Mouse (Mus musculus) macrophage (primary cell): ENCODE measurements at regions not wholly inside any gene's neighbourhood (a gene's known extent, or its start where the extent isn't known, plus 50 kb on each side); places are given as distances from the start of the nearest gene placed in this dataset.

ENCODE experiments used
- H3K27ac ChIP-seq: fragments of 350-480 bp; formaldehyde crosslinking; 2 replicates; pipeline ENCODE4 v1.9.0; 2021
- H3K36me3 ChIP-seq: fragments of 350-480 bp; formaldehyde crosslinking; 2 replicates; pipeline ENCODE4 v1.9.0; 2021; ENCODE audit errors: inconsistent target
- H3K4me3 ChIP-seq: fragments of 350-480 bp; formaldehyde crosslinking; 2 replicates; pipeline ENCODE4 v1.9.0; 2021; ENCODE audit errors: inconsistent target
- H3K79me2 ChIP-seq: fragments of 350-480 bp; formaldehyde crosslinking; 2 replicates; pipeline ENCODE4 v1.9.0; 2021; ENCODE audit errors: inconsistent target
- WGBS: methylation state at CpG from one replicate; pipeline ENCODE4 v1.1.7; 2026; ENCODE audit warnings: inconsistent platforms; ENCODE audit not compliant: missing documents; 5-methylcytosine and 5-hydroxymethylcytosine counted together

DNA sequence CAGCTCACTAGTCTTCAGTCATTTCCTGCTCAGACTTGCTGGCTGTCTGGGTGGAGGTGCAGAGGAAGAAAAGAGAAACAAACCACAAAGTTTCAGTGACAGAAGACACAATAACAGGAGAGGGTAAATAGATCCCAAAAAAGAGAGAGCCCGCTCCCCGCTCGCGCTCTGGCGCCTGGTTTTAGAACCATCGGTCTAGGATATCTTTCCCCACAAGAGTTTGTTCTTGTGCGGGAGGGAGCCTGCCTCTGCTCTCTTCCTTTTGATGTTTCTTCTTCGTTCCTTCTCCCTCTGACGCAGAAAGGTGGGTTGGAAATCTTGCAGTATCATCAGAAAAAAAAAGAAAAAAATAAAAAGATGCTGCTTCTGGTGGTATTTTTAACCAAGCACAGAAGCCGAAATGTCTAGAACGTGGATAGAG is 71.3 kb upstream of the Zfp217 start:
- H3K27ac ChIP-seq = peak overlapping the region; percentile 83
- 22% methylated on average over 11 of the region's 11 CpGs for WGBS
- H3K4me3 ChIP-seq = peak overlapping the region; percentile 15
- no peaks in the 10 kb centered on the region for H3K36me3 ChIP-seq
- no peaks in the 10 kb centered on the region for H3K79me2 ChIP-seq

DNA sequence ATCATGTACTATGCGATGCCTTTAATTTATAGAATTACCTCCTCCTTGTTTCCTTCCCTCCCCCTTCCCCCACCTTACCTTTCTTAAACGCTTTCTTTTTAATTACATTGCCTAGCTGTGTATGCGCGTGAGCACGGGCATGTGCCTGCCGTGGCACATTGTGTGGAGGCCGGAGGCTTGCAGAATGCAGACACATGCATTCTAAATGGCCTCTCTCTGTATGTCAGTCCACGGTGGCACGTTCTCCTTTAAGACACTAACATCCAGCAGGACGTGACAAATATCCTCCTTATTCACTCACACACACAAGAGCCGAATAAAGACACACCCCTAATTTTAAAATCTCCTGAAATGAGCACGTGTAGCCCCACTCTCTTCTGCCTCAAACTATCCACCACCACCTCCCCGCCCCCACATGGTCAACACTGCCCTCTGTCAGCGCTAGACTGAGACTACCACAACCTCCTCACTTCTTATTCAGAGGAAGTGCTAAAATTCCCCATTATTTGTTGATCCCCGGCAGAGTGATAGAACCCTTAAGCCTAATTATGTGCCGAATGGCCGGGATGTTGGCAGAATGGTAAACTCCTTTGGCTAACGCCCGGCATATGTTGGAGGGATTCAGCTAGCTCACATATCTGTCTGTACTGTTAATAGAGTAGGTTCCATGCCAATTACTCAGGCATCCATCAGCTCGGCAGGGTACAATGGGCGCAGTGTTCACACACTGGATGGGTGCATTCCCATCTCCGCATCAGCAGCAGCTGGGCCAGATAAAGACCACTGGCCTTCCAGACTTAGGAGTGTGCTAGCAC is 70.5 kb upstream of the Zfp217 start:
- no peaks in the 10 kb centered on the region for H3K79me2 ChIP-seq
- no peaks in the 10 kb centered on the region for H3K36me3 ChIP-seq
- peak overlapping the region; percentile 83 for H3K27ac ChIP-seq
- H3K4me3 ChIP-seq = peak overlapping the region; percentile 15; the same call in 1 of the 2 replicates
- WGBS = 12% methylated on average over 22 of the region's 22 CpGs

- H3K4me3 ChIP-seq = no peak overlapping the region
- no peaks in the 10 kb centered on the region for H3K79me2 ChIP-seq
- no peak overlapping the region for H3K27ac ChIP-seq
- 94% methylated on average over 7 of the region's 7 CpGs for WGBS
- H3K36me3 ChIP-seq = no peaks in the 10 kb centered on the region
Observed at GRCm38 (mm10) chr2:170216311-170216710, 68.4 kb upstream of the Zfp217 start.

- no peak overlapping the region for H3K27ac ChIP-seq
- WGBS = 90% methylated on average over 12 of the region's 12 CpGs
- no peaks in the 10 kb centered on the region for H3K79me2 ChIP-seq
- H3K4me3 ChIP-seq = no peak overlapping the region
- H3K36me3 ChIP-seq = no peaks in the 10 kb centered on the region
Observed at GRCm38 (mm10) chr2:170209121-170209520, 61.2 kb upstream of the Zfp217 start.

- Histone ChIP-seq H3K36me3 (no peaks in the 10 kb centered on the region), H3K27ac (no peak overlapping the region), H3K79me2 (no peaks in the 10 kb centered on the region), H3K4me3 (no peak overlapping the region)
- WGBS = 86% methylated on average over 7 of the region's 7 CpGs
Observed at GRCm38 (mm10) chr2:170207878-170208277, 60.0 kb upstream of the Zfp217 start.

GRCm38 (mm10) chr2:170207395-170207794 is 59.5 kb upstream of the Zfp217 start:
- H3K79me2 ChIP-seq = no peaks in the 10 kb centered on the region
- 98% methylated on average over 5 of the region's 6 CpGs for WGBS
- no peak overlapping the region for H3K27ac ChIP-seq
- no peaks in the 10 kb centered on the region for H3K36me3 ChIP-seq
- no peak overlapping the region for H3K4me3 ChIP-seq

DNA sequence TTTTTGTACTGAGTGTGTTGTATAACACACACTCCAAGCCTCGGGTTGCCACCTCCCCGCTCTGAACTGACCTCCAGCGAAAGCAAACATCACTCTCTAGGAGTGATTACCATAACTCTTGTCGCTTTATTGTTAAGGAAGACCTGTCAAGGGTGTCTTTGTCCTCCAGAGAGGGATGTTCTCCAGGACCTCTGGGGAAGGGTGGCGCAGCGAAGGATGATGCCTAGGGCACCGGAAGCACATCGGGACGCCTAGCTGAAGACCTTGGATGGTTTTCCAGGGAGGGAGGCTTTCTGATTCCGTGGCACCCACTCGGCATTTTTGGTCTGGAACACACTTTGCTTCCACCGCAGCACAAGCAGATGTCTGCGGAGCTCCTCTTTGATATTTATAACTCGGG is 59.0 kb upstream of the Zfp217 start:
- H3K79me2 ChIP-seq = no peaks in the 10 kb centered on the region
- H3K4me3 ChIP-seq = no peak overlapping the region
- no peak overlapping the region for H3K27ac ChIP-seq
- 82% methylated on average over 14 of the region's 14 CpGs for WGBS
- H3K36me3 ChIP-seq = no peaks in the 10 kb centered on the region

- H3K4me3 ChIP-seq = no peak overlapping the region
- H3K27ac ChIP-seq = no peak overlapping the region
Observed at GRCm38 (mm10) chr2:170206442-170206754, 58.5 kb upstream of the Zfp217 start.

DNA sequence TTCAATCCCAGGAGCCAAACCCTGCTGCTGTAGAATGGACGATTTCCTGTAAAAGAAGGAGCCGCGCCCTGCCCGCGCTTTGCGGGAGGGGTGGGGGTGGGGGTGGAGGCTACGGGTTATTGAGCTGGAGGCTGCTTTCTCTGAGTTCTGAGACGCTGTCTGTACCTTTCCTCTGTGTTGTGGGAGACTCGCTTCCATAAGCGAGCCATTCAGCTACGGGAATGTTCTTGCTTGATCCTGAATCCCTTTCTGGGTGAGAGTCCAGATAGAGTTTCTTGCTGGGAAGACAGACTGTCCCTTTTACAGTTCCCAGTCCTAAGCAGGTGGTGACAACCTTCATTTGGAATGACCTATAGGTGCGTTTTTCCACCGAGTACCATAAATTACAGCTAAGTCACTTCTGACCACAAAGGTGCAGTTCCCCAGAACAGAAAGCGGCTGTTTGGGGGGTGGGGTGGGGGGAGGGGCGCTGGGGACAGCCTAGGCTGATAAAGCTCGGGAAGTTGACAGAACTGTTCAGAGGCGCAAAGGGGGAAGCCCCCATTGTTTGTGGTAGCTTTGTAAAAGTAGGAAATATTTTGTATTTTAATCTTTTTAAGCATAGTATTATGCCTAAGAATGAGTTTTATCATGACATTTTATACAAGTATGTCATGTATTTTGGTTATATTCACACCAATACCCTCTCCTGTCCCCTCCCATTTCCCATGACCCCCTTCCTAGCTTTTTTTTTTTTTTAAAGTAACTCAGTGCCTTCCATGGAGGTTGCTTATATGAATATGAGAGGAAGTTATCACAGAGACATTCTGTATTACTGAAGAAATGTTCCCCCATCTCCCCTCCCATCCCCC is 57.9 kb upstream of the Zfp217 start:
- H3K27ac ChIP-seq = peak overlapping the region; percentile 86
- peak overlapping the region; percentile 20 for H3K4me3 ChIP-seq
- WGBS = 3% methylated on average over 17 of the region's 17 CpGs
- no peaks in the 10 kb centered on the region for H3K36me3 ChIP-seq
- H3K79me2 ChIP-seq = no peaks in the 10 kb centered on the region

More at GRCm38 (mm10) chr2:170206442-170206754, 58.5 kb upstream of the Zfp217 start:
- 27% methylated on average over 6 of the region's 6 CpGs for WGBS
- Histone ChIP-seq H3K79me2 (no peaks in the 10 kb centered on the region), H3K36me3 (no peaks in the 10 kb centered on the region)

GRCm38 (mm10) chr2:170204768-170205514 is 57.0 kb upstream of the Zfp217 start:
- 9% methylated on average over 10 of the region's 10 CpGs for whole genome bisulfite sequencing
- Histone ChIP-seq H3K27ac (peak overlapping the region; percentile 86), H3K79me2 (no peaks in the 10 kb centered on the region), H3K4me3 (peak overlapping the region; percentile 20; the same call in 1 of the 2 replicates), H3K36me3 (no peaks in the 10 kb centered on the region)

GRCm38 (mm10) chr2:170203496-170203895 is 55.6 kb upstream of the Zfp217 start:
- no peaks in the 10 kb centered on the region for H3K79me2 ChIP-seq
- H3K36me3 ChIP-seq = no peaks in the 10 kb centered on the region
- WGBS = 87% methylated on average over 5 of the region's 5 CpGs
- H3K27ac ChIP-seq = no peak overlapping the region
- no peak overlapping the region for H3K4me3 ChIP-seq

DNA sequence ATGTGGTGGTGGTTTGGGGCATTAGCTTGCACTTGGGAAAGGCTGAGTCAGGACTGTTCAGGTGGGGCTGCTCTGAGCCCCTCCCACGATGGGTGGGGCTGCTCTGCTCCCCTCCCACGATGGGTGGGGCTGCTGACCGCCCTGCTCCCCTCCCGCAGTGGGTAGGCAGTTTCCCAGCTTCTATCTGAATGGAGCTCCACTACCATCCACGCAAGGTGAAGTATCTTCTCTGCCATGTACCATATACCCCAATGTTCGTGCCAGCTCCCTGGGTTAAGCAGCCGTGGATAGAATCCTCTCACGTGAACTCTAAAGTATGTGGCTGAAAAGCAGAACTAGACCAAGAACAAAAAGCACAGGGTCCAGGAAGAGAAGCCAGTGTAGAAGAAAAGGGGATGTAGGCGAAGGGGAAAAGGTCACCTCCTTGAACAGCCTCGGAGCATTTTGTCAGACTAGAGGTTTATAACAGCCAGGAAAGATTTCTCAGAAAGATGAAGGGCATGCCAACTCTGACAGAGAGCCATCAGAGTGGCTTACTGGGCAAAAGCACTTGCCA is 54.0 kb upstream of the Zfp217 start:
- peak overlapping the region; percentile 15 for H3K4me3 ChIP-seq
- peak overlapping the region; percentile 85 for H3K27ac ChIP-seq
- 5% methylated on average over 10 of the region's 10 CpGs for WGBS
- H3K36me3 ChIP-seq = no peaks in the 10 kb centered on the region
- no peaks in the 10 kb centered on the region for H3K79me2 ChIP-seq
